Mouse (Mus musculus) neural tube, postnatal 0 days (tissue): ENCODE measurements around the gene Sh3bgrl3. TPM values are rescaled to one million over a fixed set of nuclear protein-coding genes. Genes with fewer than 3 reads are reported as not detected.

Experiments used
- polyA plus RNA-seq: library from polyadenylated mRNA; unstranded; fragments of >200 nt; fragmentation: Nextera tagmentation; extraction: Ambion mirVana; gene quantifications from 2 replicates; pipeline ENCODE4 v1.2.1, GENCODE M21; 2015

Sh3bgrl3 gene
- 539 and 571 TPM in 2 replicates for polyA plus RNA-seq

GRCm38 (mm10) chr4:134128221-134128982 is at the start of gene Sh3bgrl3:
TSS of gene Sh3bgrl3 (minus strand) at chr4:134128789.

GRCm38 (mm10) chr4:134101979-134102741 is 26.4 kb downstream of the Sh3bgrl3 start, which contains the start of gene Ubxn11:
TSS of gene Ubxn11 (plus strand) at chr4:134102570.

GRCm38 (mm10) chr4:134094923-134095547 is 33.6 kb downstream of the Sh3bgrl3 start, which contains the start of gene Cd52:
TSS of gene Cd52 (minus strand) at chr4:134095082.

Other genes starting within 250 kb of the Sh3bgrl3 start
- gene Rps6ka1, start 241.0 kb downstream of the Sh3bgrl3 start, polyA plus RNA-seq: 21.4 and 23.9 TPM in 2 replicates
- 710 and 721 TPM in 2 replicates for gene Hmgn2, start 160.1 kb downstream of the Sh3bgrl3 start, polyA plus RNA-seq
- gene Dhdds, start 127.9 kb downstream of the Sh3bgrl3 start, polyA plus RNA-seq: 37.3 and 44.2 TPM in 2 replicates
- gene Lin28a, start 109.9 kb downstream of the Sh3bgrl3 start, polyA plus RNA-seq: 0.08 and 0.12 TPM in 2 replicates
- not detected in 2 replicates for gene Zfp683, start 75.0 kb downstream of the Sh3bgrl3 start, polyA plus RNA-seq
- gene Crybg2, start 68.0 kb downstream of the Sh3bgrl3 start, polyA plus RNA-seq: 6.2 and 7.4 TPM in 2 replicates
- gene Cd52, start 33.7 kb downstream of the Sh3bgrl3 start, polyA plus RNA-seq: 3.2 and 6.2 TPM in 2 replicates
- gene Ubxn11, start 26.2 kb downstream of the Sh3bgrl3 start, polyA plus RNA-seq: 9.3 and 13.4 TPM in 2 replicates
- gene Cep85, start 58.3 kb upstream of the Sh3bgrl3 start, polyA plus RNA-seq: 14.9 and 17.2 TPM in 2 replicates
- gene Gm7534, start 74.2 kb upstream of the Sh3bgrl3 start, polyA plus RNA-seq: not detected in 2 replicates
- gene Catsper4, start 98.6 kb upstream of the Sh3bgrl3 start, polyA plus RNA-seq: 0.13 and 0.15 TPM in 2 replicates
- 0.09 TPM in 1 of 2 replicates, not detected in the other for gene Cnksr1, start 109.6 kb upstream of the Sh3bgrl3 start, polyA plus RNA-seq
- gene E130218I03Rik, start 114.9 kb upstream of the Sh3bgrl3 start, polyA plus RNA-seq: 0.50 and 0.53 TPM in 2 replicates
- gene Zfp593, start 116.8 kb upstream of the Sh3bgrl3 start, polyA plus RNA-seq: 12.3 and 13.6 TPM in 2 replicates
- 0.26 TPM in 1 of 2 replicates, not detected in the other for gene Gm30191, start 118.1 kb upstream of the Sh3bgrl3 start, polyA plus RNA-seq
- gene Grrp1, start 125.3 kb upstream of the Sh3bgrl3 start, polyA plus RNA-seq: 14.7 and 15.1 TPM in 2 replicates
- gene Pdik1l, start 159.1 kb upstream of the Sh3bgrl3 start, polyA plus RNA-seq: 24.1 and 26.0 TPM in 2 replicates
- gene Trim63, start 186.3 kb upstream of the Sh3bgrl3 start, polyA plus RNA-seq: 1.4 and 1.6 TPM in 2 replicates
- gene Slc30a2, start 214.4 kb upstream of the Sh3bgrl3 start, polyA plus RNA-seq: 0.25 TPM in 2 replicates